Mouse (Mus musculus) forebrain, embryonic 15.5 days (tissue): ENCODE results near the gene Rora. TPM values are rescaled to one million over a fixed set of nuclear protein-coding genes. Genes with fewer than 3 reads are reported as not detected.

ENCODE experiments used
- ATAC-seq: fragments of 200-750 bp; cut with Nextera tagmentation; replicated peaks from 2 replicates; pipeline ENCODE4 v1.8.0; 2017; ENCODE audit warnings: mild to moderate bottlenecking, moderate TSS enrichment, moderate library complexity
- H3K27ac ChIP-seq: fragments of 300-500 bp; sonication (generic); replicated peaks from 2 replicates; pipeline ENCODE4 v1.5.1; 2015; ENCODE audit warnings: mild to moderate bottlenecking, inconsistent platforms
- H3K27me3 ChIP-seq: fragments of 300-500 bp; sonication (generic); 2 replicates; pipeline ENCODE4 v1.6.1; 2015; ENCODE audit warnings: inconsistent platforms
- H3K36me3 ChIP-seq: fragments of 300-500 bp; sonication (generic); 2 replicates; pipeline ENCODE4 v1.6.1; 2015; ENCODE audit warnings: mild to moderate bottlenecking, inconsistent platforms
- H3K4me1 ChIP-seq: fragments of 300-500 bp; sonication (generic); 2 replicates; pipeline ENCODE4 v1.6.1; 2015; ENCODE audit warnings: inconsistent platforms
- H3K4me2 ChIP-seq: fragments of 300-500 bp; sonication (generic); replicated peaks from 2 replicates; pipeline ENCODE4 v1.6.1; 2015; ENCODE audit warnings: mild to moderate bottlenecking, inconsistent platforms
- H3K4me3 ChIP-seq: fragments of 300-500 bp; sonication (generic); 2 replicates; pipeline ENCODE4 v1.5.1; 2015; ENCODE audit warnings: mild to moderate bottlenecking, inconsistent platforms
- H3K9ac ChIP-seq: fragments of 300-500 bp; sonication (generic); replicated peaks from 2 replicates; pipeline ENCODE4 v1.6.1; 2015; ENCODE audit warnings: mild to moderate bottlenecking, inconsistent platforms
- H3K9me3 ChIP-seq: fragments of 300-500 bp; sonication (generic); 2 replicates; pipeline ENCODE4 v1.6.1; 2016; ENCODE audit warnings: inconsistent platforms
- WGBS: fragments of 180-500 bp; shearing (Covaris S2); methylation state at CpG from one replicate; pipeline ENCODE4 v1.1.7; 2015; ENCODE audit warnings: mixed read lengths; 5-methylcytosine and 5-hydroxymethylcytosine counted together
- polyA plus RNA-seq: library from polyadenylated mRNA; unstranded; fragments of >200 nt; fragmentation: Nextera tagmentation; extraction: Ambion mirVana; gene quantifications from 2 replicates; pipeline ENCODE4 v1.2.1, GENCODE M21; 2015

The Rora gene
- polyA plus RNA-seq, 1 experiment from 2014 or later: 11.8 TPM

- Histone ChIP-seq H3K27me3 (no peaks in the 10 kb centered on the region), H3K4me2 (no peak overlapping the region), H3K4me3 (no peak overlapping the region), H3K27ac (no peak overlapping the region), H3K9me3 (no peaks in the 10 kb centered on the region), H3K36me3 (no peaks in the 10 kb centered on the region), H3K4me1 (peaks cover 16% of the 10 kb centered on the region), H3K9ac (no peak overlapping the region)
- no peak for ATAC-seq
- WGBS: 95% methylated on average over 3 of the region's 3 CpGs
These were observed 290.4 kb downstream of the Rora start for GRCm38 (mm10) chr9:68944026-68944425.

GRCm38 (mm10) chr9:68947707-68948106 is 294.1 kb downstream of the Rora start:
- H3K9ac ChIP-seq: no peak overlapping the region
- H3K4me1 ChIP-seq: peaks cover 1% of the 10 kb centered on the region
- ATAC-seq: no peak
- no peak overlapping the region for H3K27ac ChIP-seq
- H3K27me3 ChIP-seq: no peaks in the 10 kb centered on the region
- H3K36me3 ChIP-seq: no peaks in the 10 kb centered on the region
- no peak overlapping the region for H3K4me3 ChIP-seq
- H3K4me2 ChIP-seq: no peak overlapping the region
- no peaks in the 10 kb centered on the region for H3K9me3 ChIP-seq
- 9% methylated on average over 6 of the region's 6 CpGs for WGBS

- Histone ChIP-seq H3K27me3 (no peaks in the 10 kb centered on the region), H3K4me2 (no peak overlapping the region), H3K27ac (no peak overlapping the region), H3K9ac (no peak overlapping the region), H3K9me3 (no peaks in the 10 kb centered on the region), H3K36me3 (no peaks in the 10 kb centered on the region), H3K4me3 (no peak overlapping the region), H3K4me1 (no peaks in the 10 kb centered on the region)
- no peak for ATAC-seq
- 55% methylated on average over 3 of the region's 3 CpGs for WGBS
These were observed 294.6 kb downstream of the Rora start for GRCm38 (mm10) chr9:68948141-68948540.

- H3K36me3 ChIP-seq: no peaks in the 10 kb centered on the region
- no peak overlapping the region for H3K4me2 ChIP-seq
- H3K4me1 ChIP-seq: peaks cover 8% of the 10 kb centered on the region
- H3K9me3 ChIP-seq: no peaks in the 10 kb centered on the region
- 38% methylated on average over 12 of the region's 12 CpGs for WGBS
- ATAC-seq: no peak; the same call in 1 of the 2 replicates
- H3K27ac ChIP-seq: no peak overlapping the region
- H3K4me3 ChIP-seq: no peak overlapping the region
- H3K9ac ChIP-seq: no peak overlapping the region
- H3K27me3 ChIP-seq: no peaks in the 10 kb centered on the region
These were observed 302.8 kb downstream of the Rora start for GRCm38 (mm10) chr9:68956210-68956874.

GRCm38 (mm10) chr9:68956938-68957573 is 303.5 kb downstream of the Rora start:
- Histone ChIP-seq H3K4me1 (peaks cover 8% of the 10 kb centered on the region), H3K9ac (no peak overlapping the region), H3K27ac (no peak overlapping the region), H3K27me3 (no peaks in the 10 kb centered on the region), H3K36me3 (no peaks in the 10 kb centered on the region), H3K9me3 (no peaks in the 10 kb centered on the region), H3K4me2 (no peak overlapping the region), H3K4me3 (no peak overlapping the region)
- WGBS: 61% methylated on average over 5 of the region's 5 CpGs
- ATAC-seq: no peak

- peaks cover 8% of the 10 kb centered on the region for H3K4me1 ChIP-seq
- H3K36me3 ChIP-seq: no peaks in the 10 kb centered on the region
- no peak overlapping the region for H3K4me3 ChIP-seq
- no peaks in the 10 kb centered on the region for H3K27me3 ChIP-seq
- H3K9ac ChIP-seq: no peak overlapping the region
- no peak for ATAC-seq
- H3K4me2 ChIP-seq: no peak overlapping the region
- 94% methylated on average over 3 of the region's 3 CpGs for WGBS
- H3K27ac ChIP-seq: no peak overlapping the region
- H3K9me3 ChIP-seq: no peaks in the 10 kb centered on the region
These were observed 304.2 kb downstream of the Rora start for GRCm38 (mm10) chr9:68957793-68958192.

- H3K9me3 ChIP-seq: no peaks in the 10 kb centered on the region
- peaks cover 8% of the 10 kb centered on the region for H3K4me1 ChIP-seq
- H3K27me3 ChIP-seq: no peaks in the 10 kb centered on the region
- H3K4me2 ChIP-seq: no peak overlapping the region
- ATAC-seq: no peak
- no peak overlapping the region for H3K27ac ChIP-seq
- H3K36me3 ChIP-seq: no peaks in the 10 kb centered on the region
- 74% methylated on average over 5 of the region's 5 CpGs for WGBS
- H3K4me3 ChIP-seq: no peak overlapping the region
- no peak overlapping the region for H3K9ac ChIP-seq
These were observed 305.3 kb downstream of the Rora start for GRCm38 (mm10) chr9:68958919-68959318.

- H3K4me3 ChIP-seq: no peak overlapping the region
- no peak overlapping the region for H3K4me2 ChIP-seq
- no peak overlapping the region for H3K9ac ChIP-seq
- H3K27me3 ChIP-seq: no peaks in the 10 kb centered on the region
- WGBS: 82% methylated on average over 5 of the region's 5 CpGs
- no peak overlapping the region for H3K27ac ChIP-seq
- no peak for ATAC-seq
- no peaks in the 10 kb centered on the region for H3K36me3 ChIP-seq
- no peaks in the 10 kb centered on the region for H3K9me3 ChIP-seq
- H3K4me1 ChIP-seq: no peaks in the 10 kb centered on the region
These were observed 310.3 kb downstream of the Rora start for GRCm38 (mm10) chr9:68963898-68964297.

GRCm38 (mm10) chr9:68966540-68966939 is 313.0 kb downstream of the Rora start:
- H3K4me1 ChIP-seq: no peaks in the 10 kb centered on the region
- H3K27me3 ChIP-seq: no peaks in the 10 kb centered on the region
- no peaks in the 10 kb centered on the region for H3K36me3 ChIP-seq
- no peak overlapping the region for H3K9ac ChIP-seq
- no peak overlapping the region for H3K4me2 ChIP-seq
- no peak overlapping the region for H3K27ac ChIP-seq
- no peak overlapping the region for H3K4me3 ChIP-seq
- 31% methylated on average over 13 of the region's 13 CpGs for WGBS
- ATAC-seq: no peak
- H3K9me3 ChIP-seq: no peaks in the 10 kb centered on the region

- no peaks in the 10 kb centered on the region for H3K36me3 ChIP-seq
- no peak overlapping the region for H3K27ac ChIP-seq
- no peak for ATAC-seq
- no peaks in the 10 kb centered on the region for H3K27me3 ChIP-seq
- no peak overlapping the region for H3K4me3 ChIP-seq
- no peaks in the 10 kb centered on the region for H3K9me3 ChIP-seq
- H3K4me1 ChIP-seq: no peaks in the 10 kb centered on the region
- no peak overlapping the region for H3K9ac ChIP-seq
- no peak overlapping the region for H3K4me2 ChIP-seq
- WGBS: 84% methylated on average over 6 of the region's 6 CpGs
These were observed 316.5 kb downstream of the Rora start for GRCm38 (mm10) chr9:68970074-68970473.

GRCm38 (mm10) chr9:68972277-68972676 is 318.7 kb downstream of the Rora start:
- no peak for ATAC-seq
- Histone ChIP-seq H3K4me2 (no peak overlapping the region), H3K27ac (no peak overlapping the region), H3K9ac (no peak overlapping the region), H3K9me3 (no peaks in the 10 kb centered on the region), H3K4me1 (peaks cover 5% of the 10 kb centered on the region; the same call in 1 of the 2 replicates), H3K36me3 (no peaks in the 10 kb centered on the region), H3K4me3 (no peak overlapping the region), H3K27me3 (no peaks in the 10 kb centered on the region)
- WGBS: 95% methylated on average over 7 of the region's 7 CpGs

- H3K27me3 ChIP-seq: peaks cover 7% of the 10 kb centered on the region; the same call in 1 of the 2 replicates
- no peak overlapping the region for H3K4me3 ChIP-seq
- no peaks in the 10 kb centered on the region for H3K36me3 ChIP-seq
- 88% methylated on average over 2 of the region's 2 CpGs for WGBS
- no peaks in the 10 kb centered on the region for H3K9me3 ChIP-seq
- no peak overlapping the region for H3K9ac ChIP-seq
- no peak overlapping the region for H3K4me2 ChIP-seq
- H3K4me1 ChIP-seq: peaks cover 10% of the 10 kb centered on the region; the same call in 1 of the 2 replicates
- H3K27ac ChIP-seq: no peak overlapping the region
- ATAC-seq: no peak
These were observed 320.9 kb downstream of the Rora start for GRCm38 (mm10) chr9:68974517-68974916.
